25 mouse cellular contexts compared by ENCODE assay signal in the genomic region with DNA sequence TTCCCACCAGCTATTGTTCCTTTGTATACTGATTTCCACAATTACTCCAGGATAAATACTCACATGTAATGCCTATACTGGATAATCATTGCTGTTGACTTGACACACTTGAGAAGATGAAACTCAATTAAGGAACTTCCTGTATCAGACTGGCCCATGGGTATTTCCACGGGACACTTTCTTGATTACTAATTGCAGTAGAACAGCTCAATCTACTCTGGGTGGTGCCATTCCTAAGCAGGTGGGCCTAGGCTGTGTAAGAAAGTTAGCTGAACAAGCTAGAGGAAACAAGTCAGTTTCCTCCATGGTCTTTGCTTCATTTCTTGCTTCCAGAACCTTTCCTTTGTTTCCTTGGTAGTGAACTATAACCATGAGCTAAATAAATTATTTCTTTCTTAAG.
"Had no signal": no experiment of that assay in that cellular context is flagged by ENCODE, and none has a peak within 500 bp of the region (broad histone marks: within the 10 kb centered on the region; RNA-seq: fewer than 3 reads in every experiment).

No protein-coding gene starts in this region.

- H3K4me3 ChIP-seq: embryonic facial prominence, embryonic 10.5 days; embryonic facial prominence, embryonic 12.5 days; embryonic facial prominence, embryonic 13.5 days; embryonic facial prominence, embryonic 15.5 days; erythroblast, embryonic 14.5 days; forebrain, embryonic 10.5 days; forebrain, embryonic 12.5 days; forebrain, embryonic 13.5 days; forebrain, embryonic 15.5 days; gastrocnemius, adult 2 months; heart, adult 2 months had no signal

- H3K27me3 ChIP-seq: embryonic facial prominence, embryonic 12.5 days; embryonic facial prominence, embryonic 13.5 days; embryonic facial prominence, embryonic 15.5 days; forebrain, embryonic 12.5 days; forebrain, embryonic 13.5 days; forebrain, embryonic 15.5 days had no signal

- H3K4me2 ChIP-seq: embryonic facial prominence, embryonic 12.5 days; embryonic facial prominence, embryonic 13.5 days; embryonic facial prominence, embryonic 15.5 days; forebrain, embryonic 12.5 days; forebrain, embryonic 13.5 days; forebrain, embryonic 15.5 days had no signal

- H3K4me1 ChIP-seq: embryonic facial prominence, embryonic 10.5 days; embryonic facial prominence, embryonic 12.5 days; embryonic facial prominence, embryonic 13.5 days; embryonic facial prominence, embryonic 15.5 days; forebrain, embryonic 10.5 days; forebrain, embryonic 12.5 days; forebrain, embryonic 13.5 days; forebrain, embryonic 15.5 days had no signal

- H3K9me3 ChIP-seq: embryonic facial prominence, embryonic 10.5 days; embryonic facial prominence, embryonic 12.5 days; embryonic facial prominence, embryonic 13.5 days; embryonic facial prominence, embryonic 15.5 days; forebrain, embryonic 10.5 days; forebrain, embryonic 12.5 days; forebrain, embryonic 13.5 days; forebrain, embryonic 15.5 days had no signal

- H3K36me3 ChIP-seq: embryonic facial prominence, embryonic 10.5 days; embryonic facial prominence, embryonic 12.5 days; embryonic facial prominence, embryonic 13.5 days; embryonic facial prominence, embryonic 15.5 days; forebrain, embryonic 10.5 days; forebrain, embryonic 12.5 days; forebrain, embryonic 15.5 days had no signal

- H3K9ac ChIP-seq: embryonic facial prominence, embryonic 12.5 days; embryonic facial prominence, embryonic 13.5 days; embryonic facial prominence, embryonic 15.5 days; forebrain, embryonic 12.5 days; forebrain, embryonic 13.5 days; forebrain, embryonic 15.5 days; forebrain, postnatal 0 days had no signal

- DNase-seq: cerebellum, adult 9-10 months; cerebellum, adult 9-11 months; cerebellum, postnatal 10 days; cerebellum, postnatal 14 days; cerebellum, postnatal 25 days; cerebellum, postnatal 36 days; embryo, embryonic 11 days; forebrain, postnatal 0 days; gastrocnemius, adult 2 months; gastrocnemius, postnatal 10 days; gastrocnemius, postnatal 14 days; gastrocnemius, postnatal 25 days; gastrocnemius, postnatal 36 days; heart, adult 11 months; heart, adult 18-20 months; heart, adult 2 months had no signal

- H3K27ac ChIP-seq: embryonic facial prominence, embryonic 10.5 days; embryonic facial prominence, embryonic 12.5 days; embryonic facial prominence, embryonic 13.5 days; embryonic facial prominence, embryonic 15.5 days; forebrain, embryonic 10.5 days; forebrain, embryonic 12.5 days; forebrain, embryonic 13.5 days; forebrain, embryonic 15.5 days; gastrocnemius, adult 2 months; heart, adult 2 months had no signal
